Mouse (Mus musculus) thymus, postnatal 0 days (tissue): ENCODE measurements at regions not wholly inside any gene's neighbourhood (a gene's known extent, or its start where the extent isn't known, plus 50 kb on each side); places are given as distances from the start of the nearest gene placed in this dataset.

Experiments used
- DNase-seq: peaks from one replicate; pipeline ENCODE4 v3.0.0-alpha.2; 2015; ENCODE audit warnings: low spot score

GRCm38 (mm10) chr7:113156861-113157747, 50.2 kb upstream of the Arntl start:
- DNase-seq = no peak
